Mouse (Mus musculus) lung, postnatal 0 days (tissue): Measurements from ENCODE around the gene Tjp2.

Experiments used
- CTCF ChIP-seq: IDR thresholded peaks from 2 replicates; pipeline ENCODE4 v1.5.1; 2016; ENCODE audit warnings: antibody characterized with exemption, mild to moderate bottlenecking
- EP300 ChIP-seq: IDR thresholded peaks from 2 replicates; pipeline ENCODE4 v1.6.1; 2016; ENCODE audit warnings: antibody characterized with exemption, mild to moderate bottlenecking, control low read depth

GRCm38 (mm10) chr19:24192946-24193345 lies 31.9 kb downstream of the Tjp2 start:
- no peak for TF ChIP-seq CTCF
- no peak for TF ChIP-seq EP300
